Mouse (Mus musculus): Measurements from ENCODE around the gene Pif1.

Pif1 gene

DNA sequence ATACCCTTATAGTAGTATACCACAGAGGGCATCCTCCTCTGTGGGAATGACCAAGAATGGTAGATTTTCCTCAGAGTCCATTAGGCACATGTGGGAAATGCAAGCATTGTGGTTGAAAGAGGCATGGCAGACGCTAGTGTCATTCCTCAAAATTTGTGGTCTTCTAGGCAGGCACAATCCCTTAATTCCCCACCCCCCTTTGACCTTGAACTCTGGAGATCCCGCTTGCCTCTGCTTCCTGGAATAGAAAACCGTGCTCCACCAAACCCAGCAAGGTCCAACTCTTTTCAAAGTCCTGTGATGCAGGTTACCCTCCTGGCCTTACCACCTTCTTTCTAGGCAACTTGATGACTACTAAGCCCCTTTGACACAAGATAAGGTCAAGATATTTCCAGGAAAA is 5.8 kb downstream of the Pif1 start:
- in situ Hi-C loops (cut with MboI): no loop called here

DNA sequence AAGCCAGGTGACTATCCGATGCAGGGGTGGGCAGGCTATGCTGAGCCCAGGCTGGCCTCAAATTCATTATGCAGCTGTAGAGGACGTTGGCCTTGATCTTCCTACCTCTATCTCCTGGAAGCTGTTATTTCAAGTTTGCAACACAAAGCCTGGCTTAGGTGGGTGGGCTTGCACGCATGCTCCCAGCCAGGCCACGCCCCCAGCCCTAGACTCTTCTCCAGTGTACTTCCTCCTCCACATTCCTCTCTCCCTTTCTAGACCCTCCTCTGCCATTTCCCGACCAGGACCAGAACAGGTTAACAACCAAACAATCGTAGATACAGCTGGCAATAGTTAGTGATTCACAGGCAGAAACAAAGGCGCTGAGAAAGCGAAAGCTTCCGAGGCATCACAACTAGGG is 6.6 kb downstream of the Pif1 start:
- in situ Hi-C loops (cut with MboI): no loop called here

DNA sequence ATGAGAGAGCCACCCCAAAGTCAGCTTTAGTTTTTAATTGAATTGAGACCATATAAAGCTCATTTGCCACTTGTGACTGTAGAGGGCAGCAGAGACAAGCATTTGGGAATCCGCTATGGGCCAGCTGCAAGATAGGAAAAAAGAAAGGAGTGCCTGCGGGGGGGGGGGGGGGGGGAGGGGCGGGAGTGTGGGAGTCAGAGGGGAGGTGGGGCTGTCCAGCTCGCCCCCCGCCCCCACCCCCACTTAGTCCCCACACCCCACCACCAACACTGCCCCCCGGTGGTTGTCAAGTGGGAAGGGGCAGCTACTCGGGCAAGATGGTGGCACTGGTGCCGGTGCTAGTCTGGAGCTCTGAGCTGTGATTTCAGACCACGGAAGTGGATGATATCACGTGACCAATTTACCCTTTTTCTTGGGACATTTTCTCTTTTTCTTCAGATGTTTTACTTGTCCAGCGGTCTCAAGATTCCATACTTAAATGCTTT is 11.8 kb downstream of the Pif1 start:
- in situ Hi-C loops (cut with MboI): no loop called here

DNA sequence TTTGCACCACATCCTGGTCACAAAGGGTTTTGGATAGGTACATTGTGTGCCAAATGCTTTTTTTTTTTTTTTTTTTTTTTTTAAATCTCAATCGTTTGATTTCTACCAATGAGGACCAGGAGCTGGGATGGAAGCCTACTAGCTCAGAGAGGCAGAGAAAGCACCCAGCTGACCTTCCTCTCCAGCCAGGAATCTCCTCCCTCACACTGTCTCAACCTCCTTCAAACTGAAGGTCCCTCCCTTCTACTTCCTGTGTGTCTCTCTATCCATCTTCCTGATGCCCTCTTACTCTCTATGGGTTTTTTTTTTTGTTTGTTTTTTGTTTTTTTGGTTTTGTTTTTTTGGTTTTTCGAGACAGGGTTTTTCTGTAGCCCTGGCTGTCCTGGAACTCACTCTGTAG is 14.0 kb downstream of the Pif1 start:
- in situ Hi-C loops (cut with MboI): no loop called here

DNA sequence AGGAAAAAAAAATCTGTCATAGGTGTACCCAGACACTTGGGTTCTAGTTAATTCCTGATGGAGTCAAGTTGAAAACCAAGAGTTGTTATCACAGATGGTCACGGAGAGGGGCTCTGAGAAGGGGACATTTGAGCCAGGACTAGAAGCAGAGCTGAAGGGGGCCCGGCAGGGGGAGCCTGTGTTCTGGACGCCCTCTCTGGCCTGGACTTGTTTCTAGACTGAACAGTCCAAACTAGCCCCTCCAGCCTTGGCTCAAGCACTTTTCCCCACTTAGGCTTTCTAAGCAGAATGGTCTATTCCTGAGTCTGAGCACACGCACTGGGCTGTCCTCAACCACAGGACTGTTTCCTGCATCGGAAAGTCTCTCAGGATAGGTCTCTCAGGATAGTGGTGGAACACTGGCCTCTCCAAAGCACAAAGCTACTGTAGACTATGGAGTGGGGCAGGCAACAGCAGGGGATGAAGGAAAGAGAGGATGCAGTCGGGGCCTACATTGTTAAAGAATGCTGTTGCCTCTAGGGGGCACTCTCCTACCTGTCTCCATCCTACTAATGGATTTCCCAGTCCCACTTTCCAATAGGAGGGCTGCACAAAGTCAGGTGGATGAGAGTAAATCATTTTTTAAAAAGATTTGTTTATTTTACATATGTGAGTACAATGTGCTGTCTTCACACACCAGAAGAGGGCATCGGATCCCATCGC is 16.6 kb downstream of the Pif1 start:
- in situ Hi-C loops (cut with MboI): no loop called here

DNA sequence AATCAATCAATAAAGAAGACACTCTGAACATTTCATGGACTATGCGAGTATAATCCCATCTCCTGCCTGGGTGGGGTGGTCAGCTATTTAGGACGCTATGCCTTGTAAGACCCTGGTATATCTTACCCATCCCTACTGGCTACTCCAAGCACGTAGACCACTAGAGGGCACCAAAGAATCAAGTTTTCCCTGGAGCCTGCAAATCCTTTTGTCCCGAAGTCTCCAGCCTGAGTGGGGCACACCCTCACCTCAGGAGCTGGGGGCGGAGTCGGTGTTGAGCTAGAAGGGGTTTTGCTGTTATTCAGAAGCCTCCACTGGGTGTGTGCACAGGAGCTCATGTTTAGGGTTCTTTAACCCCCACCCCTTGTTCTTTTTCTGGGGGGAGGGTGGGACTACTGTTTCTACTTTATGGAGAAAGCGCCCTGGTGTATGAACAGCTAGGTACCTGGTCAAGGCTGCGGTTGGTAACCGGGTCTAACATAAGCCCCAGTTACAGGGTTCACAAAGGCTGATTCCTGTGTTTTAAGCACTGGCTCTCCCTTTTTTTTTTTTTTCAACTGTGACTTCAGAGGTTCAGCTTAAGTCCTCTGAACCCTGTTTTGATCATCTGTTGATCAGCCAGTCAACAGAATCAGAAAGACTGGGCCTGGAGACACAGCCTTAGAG is 18.6 kb downstream of the Pif1 start:
- in situ Hi-C loops (cut with MboI): no loop called here

DNA sequence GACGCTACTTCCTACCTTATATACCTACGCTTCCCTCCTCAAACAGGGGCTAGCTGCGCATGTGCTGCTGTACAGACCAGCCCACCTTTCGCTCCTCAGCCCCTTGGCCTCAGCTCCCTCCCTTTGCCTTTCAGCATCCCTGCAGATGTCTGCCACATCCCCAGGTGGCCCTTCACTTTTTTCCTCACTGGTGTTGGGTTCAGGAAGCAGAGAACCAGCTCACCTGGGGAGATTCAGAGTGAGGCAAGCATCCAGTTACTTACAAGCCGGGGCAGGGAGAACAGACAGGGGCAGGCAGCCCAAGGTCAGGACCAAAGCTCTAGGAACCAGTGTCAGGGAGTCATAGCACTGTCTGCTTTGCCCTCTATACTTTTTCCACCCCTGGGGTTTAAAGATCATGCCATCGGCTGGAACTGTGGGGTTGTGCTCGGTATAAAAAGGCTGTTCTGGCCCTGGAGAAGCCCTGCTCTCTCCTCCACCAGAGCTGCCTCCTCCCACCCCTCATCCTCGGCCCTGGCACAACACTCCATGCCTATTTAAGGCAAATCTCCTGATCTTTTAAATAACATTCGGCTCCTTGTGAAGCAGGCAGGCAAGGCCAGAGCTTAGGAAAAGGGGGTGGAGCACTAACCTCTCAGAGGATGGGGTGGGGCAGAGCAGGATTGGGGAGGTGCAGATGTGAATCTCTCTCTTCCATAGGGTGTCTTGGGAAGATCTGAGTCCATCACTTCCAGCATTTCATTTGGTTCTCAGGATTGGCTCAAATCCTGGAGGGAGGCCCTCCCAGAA is 19.6 kb downstream of the Pif1 start:
- in situ Hi-C loops (cut with MboI): no loop called here

DNA sequence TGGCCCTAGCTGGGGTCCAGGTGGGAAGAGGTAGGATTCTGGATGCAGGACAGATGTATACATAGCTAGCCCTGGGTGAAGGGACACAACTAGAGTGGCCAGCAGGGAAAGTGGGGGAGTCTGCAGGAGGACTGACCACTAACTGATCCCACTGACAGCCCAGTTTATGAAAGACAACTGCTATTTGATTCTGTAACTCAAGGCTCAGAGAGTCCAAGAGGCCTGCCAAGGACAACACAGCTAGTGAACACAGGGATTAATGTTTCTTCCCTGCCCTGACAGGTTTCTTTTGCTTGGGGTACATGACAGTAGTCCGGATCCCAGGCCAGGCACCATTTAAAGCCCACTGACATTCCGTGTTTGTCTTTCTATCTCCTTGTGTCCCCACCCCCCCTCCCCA is 20.2 kb downstream of the Pif1 start:
- in situ Hi-C loops (cut with MboI): no loop called here

DNA sequence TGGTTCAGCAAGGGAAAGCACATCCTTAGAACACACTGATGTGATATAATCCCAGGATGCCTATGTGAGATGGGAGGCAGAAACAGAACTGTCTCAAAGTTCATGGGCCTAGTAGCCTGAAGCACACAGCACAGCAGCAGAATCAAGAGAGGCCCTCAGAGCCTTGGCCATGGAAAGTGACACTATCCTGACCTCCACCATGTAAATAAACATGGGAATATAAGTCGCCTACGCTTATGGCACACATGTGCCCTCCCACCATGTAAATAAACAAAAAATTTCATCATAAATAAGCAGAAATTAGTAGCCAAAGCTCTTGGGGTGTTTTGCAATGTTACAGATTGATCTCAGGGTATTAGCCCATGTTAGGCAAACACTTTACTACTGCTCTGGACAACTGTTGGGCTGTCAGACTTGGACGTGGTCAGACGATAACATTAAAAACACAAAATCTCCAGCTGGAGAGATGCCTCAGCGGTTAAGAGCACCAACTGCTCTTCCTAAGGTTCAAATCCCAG is 25.1 kb downstream of the Pif1 start:
- in situ Hi-C loops (cut with MboI): no loop called here

DNA sequence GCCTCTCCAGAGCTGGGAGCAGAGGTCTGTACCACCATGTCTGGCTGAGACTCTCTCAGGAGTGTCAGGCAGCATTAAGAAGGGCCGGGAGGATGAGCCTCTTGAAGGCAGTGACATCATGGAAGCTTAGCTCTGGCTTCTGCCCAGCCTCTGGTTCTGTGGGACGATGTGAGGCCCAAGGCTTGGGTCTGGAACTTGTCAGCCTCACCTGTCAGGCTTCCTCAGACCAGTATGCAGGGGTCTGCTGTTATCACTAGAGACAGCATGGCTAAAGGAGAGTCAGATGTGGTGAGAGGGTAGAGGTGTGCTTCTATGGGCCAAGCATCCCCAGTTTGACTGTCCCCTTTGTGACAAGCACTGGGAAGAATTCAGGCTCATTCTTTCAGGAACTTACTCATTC is 26.1 kb downstream of the Pif1 start:
- in situ Hi-C loops (cut with MboI): no loop called here

DNA sequence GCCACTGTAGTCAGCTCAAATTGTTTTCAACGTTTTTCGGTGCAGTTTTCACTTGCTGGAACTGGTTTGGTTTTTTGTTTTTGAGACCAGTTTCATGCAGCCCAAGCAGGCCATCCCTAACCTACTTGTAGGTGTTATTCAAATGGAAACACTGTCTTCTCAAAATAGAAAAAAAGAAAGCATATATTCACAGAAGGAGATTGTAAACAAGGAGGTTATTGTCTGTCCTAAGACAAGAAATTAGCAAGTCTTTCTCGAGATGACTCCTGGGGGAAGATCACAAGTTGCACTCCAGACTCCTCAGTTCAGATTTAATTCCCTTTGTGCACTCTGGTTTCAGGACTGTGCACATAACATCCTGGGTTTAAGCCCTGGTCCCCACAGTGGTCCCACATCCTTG is 32.4 kb downstream of the Pif1 start:
- in situ Hi-C loops (cut with MboI): no loop called here

DNA sequence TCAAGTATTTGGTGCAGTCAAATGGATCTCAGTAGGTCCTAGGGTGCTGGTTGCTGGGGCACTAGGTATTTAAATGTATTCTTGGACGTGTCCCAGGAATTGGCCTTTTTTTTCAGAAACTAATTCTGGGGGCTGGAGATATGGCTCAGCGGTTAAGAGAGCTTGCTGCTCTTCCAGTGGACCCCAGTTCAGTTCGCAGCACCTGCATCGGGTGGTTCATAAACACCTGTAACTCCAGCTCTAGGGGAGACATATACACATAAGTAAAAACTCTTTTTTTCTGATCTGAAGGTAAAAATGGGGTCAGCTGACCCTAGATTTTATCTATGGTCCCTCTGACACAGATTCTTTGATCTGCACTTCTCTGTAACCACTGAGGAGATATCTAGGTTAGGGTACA is 34.2 kb downstream of the Pif1 start:
- in situ Hi-C loops (cut with MboI): no loop called here

DNA sequence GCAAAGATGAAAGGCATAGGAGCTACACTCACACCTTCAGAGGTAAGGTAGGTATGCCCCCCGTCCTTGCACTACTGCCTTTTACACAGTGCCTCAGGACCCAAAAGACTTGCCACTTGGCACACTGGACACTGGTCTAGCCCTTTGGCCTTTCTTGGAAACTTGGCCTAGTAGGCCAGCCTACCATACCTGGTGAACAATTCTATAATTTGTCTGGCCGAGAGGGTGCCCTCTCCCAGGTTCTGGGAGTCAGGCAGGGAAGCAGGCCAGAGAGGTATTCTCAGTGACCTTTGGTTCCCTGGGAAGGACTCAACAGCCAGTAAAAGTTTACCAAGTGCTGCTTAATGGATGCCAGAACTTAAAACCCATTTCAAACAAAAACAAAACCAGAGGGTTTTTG is 34.7 kb downstream of the Pif1 start:
- in situ Hi-C loops (cut with MboI): no loop called here

DNA sequence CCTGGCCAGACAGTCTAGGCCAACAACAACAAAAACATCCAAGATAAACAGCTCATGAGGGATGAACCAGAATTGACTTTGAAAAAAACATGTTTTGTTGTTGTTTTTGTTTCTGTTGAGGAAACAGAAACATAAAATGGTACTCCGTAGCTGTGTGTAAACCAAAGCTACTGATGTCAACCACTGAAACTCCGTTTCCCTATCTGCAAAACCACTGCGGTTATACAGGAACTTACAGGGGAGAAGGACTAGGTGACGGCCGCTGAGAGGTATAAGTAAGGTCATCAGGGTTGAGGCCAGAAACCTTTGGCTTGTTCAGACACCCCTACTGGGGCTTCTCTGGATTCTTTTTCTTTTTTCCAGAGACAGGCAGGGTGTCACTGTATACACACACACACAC is 35.9 kb downstream of the Pif1 start:
- in situ Hi-C loops (cut with MboI): no loop called here

DNA sequence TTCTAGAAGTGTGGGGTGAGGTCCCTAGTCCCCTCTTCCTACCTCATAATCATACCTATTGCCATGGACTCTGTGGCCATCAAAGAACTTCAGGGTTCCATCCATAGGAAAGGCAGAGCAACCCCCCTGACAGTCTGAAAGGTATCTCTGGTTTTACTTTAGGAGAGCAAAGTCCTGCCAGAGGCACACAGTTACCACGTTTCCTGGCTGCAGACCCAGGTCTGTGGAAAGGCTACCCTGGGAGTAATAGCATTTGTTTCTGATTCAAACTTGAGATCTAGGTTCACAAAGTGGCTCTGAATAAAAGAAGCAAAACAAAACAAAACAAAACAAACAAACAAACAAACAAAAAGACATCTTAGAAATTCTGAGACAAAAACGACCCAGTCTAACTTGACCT is 37.3 kb downstream of the Pif1 start:
- in situ Hi-C loops (cut with MboI): no loop called here

DNA sequence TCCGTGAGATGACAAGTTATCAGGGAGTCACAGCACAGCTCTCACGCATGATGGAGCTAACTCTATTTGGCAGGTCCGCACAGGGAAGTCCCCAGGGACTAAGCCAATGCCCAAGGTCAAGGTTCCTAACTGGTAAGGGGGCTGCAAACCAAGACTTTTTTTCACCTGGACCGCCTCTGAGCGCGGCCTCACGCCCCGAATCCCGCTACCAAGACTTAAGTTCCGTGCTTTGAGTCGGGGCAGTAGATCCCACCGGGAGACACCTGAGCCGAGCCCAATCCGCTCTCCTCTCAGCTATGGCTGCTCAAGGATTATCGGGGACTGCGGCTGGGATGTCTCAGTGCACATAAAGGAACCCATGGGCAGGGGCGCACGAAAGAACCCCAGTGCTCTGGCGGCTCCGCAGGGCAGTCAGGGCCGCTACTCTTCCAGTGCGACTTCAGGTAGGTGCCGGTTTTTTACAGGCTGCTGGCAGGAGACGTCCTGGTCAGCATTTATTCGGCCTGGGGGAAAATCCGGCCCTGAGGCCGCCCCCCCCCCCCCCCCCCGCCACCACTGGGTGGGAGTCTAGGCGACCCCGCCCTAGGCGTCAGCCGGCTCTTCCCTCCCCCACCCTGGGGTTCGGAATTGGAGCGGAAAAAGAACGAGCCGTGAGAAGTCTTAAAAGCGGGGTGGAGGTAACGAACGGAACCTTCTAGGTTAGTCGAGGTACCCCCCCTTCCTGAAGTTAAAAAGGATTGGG is 42.2 kb downstream of the Pif1 start, which contains the start of gene Rbpms2:
Rbpms2 (plus strand) TSS at position 624 of the 742 bp plus-strand sequence.
- in situ Hi-C loops (cut with MboI): no loop called here

DNA sequence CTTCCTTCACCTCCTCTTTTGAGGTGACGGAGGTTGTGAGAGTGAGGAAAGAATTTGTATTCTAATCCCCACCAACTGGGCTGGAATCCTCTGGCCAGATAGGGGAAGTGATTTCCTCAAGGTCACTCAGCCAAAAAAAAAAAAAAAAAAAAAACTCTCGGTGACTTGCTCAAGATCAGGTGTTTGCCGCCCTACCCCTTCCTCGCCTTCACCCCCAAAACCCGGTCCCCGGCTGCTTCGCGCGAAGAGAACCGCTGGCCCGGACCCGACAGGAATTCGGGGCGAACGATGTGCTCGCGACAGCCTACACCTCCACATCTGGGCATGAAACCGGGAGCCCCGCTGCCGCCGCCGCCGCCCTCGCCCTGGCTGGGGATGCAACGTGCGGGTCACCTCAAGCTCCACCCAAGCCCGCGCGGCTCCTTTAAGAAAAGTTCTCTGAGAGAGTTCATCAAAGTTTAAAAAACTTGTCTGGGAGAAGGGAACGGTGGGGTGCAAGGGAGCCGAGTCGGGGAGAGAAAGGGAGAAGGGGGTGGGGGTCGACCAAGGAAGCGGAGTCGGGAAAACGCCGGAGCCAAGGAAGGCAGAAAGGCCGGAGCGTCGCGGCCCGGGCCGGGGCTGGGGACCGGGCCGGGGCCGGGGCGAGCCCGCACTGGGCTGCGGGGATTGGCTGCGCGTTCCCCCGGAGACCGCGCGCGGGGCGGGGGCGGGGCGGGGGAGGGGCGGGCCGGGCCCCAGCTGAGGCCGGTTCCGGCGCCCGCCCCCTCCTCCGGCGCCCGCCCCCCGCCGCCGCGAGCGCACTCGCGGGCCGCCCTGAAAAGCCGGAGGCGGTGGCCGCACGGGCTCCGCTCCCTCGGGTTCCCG is 43.0 kb downstream of the Pif1 start:
- in situ Hi-C loops (cut with MboI): no loop called here

DNA sequence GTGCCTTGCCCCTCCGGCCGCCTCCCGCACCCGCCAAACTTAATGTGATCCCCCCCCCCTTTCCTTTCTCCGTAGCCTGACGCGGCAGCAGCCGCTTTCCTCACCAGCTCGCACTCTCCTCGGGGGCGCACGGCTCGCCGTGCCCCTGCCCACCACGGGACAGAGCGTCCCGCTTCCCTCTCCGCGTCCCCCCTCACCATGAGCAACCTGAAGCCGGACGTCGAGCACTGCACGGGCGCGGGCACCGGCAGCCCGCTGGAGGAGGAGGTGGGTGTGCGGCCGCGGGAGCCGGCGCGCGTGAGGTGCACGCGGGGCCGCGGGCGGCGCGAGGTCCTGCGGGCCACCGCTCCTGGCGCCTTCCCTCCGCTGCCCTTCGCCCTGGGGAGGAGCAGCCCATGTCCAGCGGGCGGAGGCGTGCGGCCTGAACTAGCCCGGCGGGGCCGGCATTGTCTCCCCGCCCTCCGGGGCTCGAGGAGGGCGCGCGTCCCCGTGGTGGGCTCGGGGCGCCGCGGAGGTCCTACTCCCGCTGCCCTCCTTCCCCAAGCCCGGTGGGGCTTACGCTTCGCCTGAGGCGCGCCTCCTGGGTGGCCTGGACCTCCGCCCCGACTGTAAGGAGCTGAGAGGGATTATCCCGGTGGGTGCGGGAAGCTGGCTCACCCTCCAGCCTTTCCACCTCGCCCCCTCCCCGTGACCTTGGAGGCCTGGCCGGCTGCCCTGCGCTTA is 43.8 kb downstream of the Pif1 start:
- in situ Hi-C loops (cut with MboI): no loop called here

DNA sequence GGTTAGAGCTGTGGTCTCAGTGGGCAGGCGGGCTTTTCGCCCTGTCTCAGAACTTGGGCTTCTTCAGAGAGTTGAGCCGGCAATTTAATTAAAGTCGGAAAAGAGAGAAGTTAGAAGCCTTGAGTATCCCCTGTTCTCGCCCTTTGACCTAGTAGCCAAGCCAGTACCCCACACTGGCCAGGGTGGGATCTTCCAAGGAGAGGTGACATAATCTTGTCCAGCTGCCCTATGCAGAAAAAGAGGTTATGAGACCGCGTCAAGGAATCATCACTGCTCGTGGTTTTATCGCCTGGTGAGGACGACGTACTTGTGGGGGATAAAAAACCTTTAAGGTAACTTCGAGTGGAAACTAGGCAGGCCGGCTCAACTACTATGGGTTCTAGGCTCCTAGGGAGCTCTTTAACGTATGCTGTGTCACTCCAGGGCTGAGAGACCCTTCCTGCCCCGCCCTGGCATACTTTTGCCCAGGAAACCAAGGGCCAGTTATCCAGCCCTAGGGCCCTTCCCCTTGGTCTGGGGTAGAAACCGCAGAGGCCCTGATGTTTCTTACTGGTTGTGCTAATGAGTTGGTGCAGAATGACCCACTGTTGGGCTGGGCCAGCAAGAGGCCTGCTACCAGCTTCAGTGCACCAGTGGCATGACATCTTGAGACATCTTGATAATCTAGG is 44.5 kb downstream of the Pif1 start:
- in situ Hi-C loops (cut with MboI): no loop called here

DNA sequence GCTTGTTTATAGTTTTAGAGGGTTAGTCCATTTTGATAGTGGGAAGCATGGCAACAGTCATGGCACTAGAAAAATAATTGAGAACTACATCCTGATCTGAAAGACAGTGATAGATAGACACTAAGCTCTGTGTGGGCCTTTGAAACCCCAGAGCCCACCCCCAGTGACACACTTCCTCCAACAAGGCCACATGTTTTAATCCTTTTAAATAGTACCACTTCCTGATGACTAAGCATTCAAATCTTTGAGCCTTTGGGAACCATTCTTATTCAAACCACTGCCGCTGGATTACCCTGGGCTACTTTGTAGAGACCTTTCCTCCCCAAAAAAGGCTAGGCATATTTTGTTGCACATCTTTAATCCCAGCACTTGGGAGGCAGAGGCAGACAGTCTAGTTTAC is 48.8 kb downstream of the Pif1 start:
- in situ Hi-C loops (cut with MboI): no loop called here

Measured in mature B cell (primary cell).